Mouse (Mus musculus) cerebellum, postnatal 10 days (tissue): Measurements from ENCODE around the gene Cdh18.

ENCODE experiments used
- DNase-seq, 2 experiments: peaks; one replicate each; pipeline ENCODE4 v3.0.0; 2021; ENCODE audit warnings: mixed read lengths in 2 of 2

Gene Cdh18

DNA sequence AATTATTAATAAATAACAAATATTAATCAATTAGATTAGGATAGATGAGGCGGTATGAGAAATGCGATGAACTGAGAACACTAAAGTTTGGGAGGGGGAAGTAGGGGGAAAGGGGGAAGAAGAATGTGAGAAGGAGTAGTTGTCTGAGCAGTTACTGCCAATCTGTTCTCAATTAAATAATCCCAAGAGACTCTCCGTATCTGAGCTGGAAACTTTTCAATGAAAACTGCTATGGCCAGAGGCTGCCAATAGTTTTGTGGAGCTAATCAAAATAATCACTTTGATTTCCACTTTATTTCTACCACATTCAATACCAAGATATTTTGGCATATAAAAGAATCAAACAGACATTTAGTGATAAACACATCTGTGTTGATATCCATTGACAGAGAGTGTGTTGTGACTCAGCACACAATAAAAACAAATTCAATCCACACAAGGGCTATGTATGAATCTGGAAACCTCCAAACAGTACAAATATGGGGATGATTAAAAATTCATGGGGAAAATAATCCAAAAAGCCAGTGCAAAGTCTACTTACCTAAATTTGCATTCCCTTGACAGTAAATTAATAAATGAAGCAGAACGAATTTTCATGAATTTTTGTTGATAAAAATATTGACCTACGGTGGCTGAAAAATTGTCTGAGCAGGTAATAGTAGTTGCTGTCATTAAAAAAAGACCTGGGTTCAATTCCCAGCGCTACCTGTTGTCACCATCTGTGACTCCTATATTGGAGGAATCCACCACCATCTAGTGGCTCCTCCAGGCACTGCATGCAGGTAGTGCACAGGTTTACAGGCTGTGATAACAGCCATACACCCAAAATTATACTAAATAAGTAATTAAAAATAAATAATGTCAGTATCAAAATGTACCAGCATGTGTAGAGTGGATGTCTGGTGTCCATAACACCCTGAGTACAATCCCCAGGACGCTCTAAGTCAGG is 922.0 kb downstream of the Cdh18 start:
- peak; percentile 32 to 46 for DNase-seq

DNA sequence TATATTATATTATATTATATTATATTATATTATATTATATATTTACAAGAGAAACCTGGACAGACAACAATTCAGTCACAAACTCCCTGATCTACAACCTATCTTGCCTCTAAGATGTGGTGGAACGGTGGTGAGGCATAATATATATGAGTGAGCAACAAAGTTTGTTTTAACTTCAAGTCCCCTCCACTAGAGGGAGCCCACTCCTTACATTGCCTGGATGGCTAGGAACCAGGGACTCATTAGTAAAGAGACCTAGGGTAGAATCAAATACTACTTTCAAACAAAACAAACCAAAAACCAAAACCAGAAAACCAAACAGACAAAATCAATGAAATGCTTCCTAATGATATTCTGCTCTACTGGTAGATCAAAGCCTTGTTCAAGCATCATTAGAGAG is 937.5 kb downstream of the Cdh18 start:
- peak; percentile 59 to 67 for DNase-seq

DNA sequence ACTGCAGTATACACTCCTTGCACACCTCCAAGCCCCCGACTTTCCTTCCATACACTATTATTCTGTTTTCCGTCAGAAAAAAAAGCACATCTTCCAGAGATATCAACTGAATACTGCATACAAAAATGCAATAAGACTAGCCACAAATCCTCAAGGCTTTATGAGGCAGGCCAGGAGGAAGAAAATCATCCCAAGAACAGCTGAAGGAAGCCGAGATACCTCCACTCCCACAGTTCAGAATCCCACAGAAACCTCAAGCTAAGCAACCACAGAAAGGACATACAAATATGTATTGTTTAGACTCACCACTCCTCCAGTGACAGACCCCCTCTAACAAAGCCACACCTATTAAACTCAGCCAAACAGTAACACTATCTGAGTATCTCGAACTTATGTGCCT is 957.7 kb downstream of the Cdh18 start:
- DNase-seq, result no peak

DNA sequence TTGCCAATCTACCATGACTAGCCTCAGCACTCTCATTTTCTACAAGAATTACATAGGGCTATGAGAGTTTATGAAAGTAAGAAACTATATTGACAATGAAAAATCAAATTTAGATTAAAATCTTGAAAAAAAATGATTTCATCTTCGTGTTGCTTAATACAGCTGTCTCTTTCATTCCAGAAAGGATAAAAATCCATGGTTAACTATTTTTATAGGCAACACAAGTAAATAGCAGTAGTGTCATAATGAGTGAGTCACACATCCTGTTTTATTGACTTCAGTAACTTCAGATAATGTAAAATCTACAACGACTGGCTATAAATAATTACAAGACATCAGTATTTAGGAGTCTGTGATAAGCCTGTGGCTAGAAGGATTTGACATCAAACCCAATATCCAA is 960.9 kb downstream of the Cdh18 start:
- no peak for DNase-seq

DNA sequence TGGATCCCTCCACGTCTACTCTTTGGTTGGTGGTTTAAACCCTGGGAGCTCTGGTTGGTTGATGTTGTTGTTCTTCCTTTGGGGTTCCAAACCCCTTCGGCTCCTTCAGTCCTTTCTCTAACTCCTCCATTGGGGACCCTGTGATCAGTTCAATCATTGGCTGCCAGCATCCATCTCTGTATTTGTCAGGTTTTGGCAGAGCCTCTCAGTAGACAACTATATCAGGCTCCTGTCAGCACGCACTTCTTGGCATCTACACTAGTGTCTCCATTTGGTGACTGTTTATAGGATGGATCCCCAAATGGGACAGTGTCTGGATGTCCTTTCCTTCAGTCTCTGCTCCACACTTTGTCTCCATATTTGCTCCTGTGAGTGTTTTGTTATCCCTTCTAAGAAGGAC is 967.0 kb downstream of the Cdh18 start:
- peak; percentile 55 to 59 for DNase-seq

DNA sequence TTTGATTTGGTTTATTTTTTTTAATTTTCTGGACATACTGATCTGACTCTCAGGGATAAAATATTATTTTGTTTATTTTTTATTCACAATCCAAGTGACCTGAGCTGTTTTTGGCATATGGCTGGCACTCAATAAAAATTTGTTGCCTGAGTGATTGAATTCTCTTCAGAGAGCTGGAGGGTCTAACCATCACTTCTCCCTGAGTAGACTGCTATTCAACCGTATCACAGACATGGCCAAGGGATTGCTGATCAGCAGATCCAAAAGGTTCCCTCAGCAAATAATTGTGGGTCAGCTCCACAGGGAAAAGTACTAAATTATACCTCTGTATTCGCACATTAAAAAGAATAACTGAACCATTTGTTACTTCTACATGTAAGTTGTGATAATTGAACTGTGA is 969.3 kb downstream of the Cdh18 start:
- peak; percentile 63 to 66 for DNase-seq
